Mouse (Mus musculus) layer of hippocampus, adult 9-10 months (tissue): ENCODE results near the gene Ccnjl.

ENCODE experiments used
- DNase-seq: peaks from one replicate; pipeline ENCODE4 v3.0.0; 2022; ENCODE audit warnings: low spot score

Gene Ccnjl

GRCm38 (mm10) chr11:43528683-43529499 lies at the start of gene Ccnjl:
Gene Ccnjl (plus strand): TSS chr11:43528784.
- DNase-seq, result no peak

- DNase-seq, result no peak
These were observed 49.2 kb upstream of the Ccnjl start for GRCm38 (mm10) chr11:43479376-43479775.

DNA sequence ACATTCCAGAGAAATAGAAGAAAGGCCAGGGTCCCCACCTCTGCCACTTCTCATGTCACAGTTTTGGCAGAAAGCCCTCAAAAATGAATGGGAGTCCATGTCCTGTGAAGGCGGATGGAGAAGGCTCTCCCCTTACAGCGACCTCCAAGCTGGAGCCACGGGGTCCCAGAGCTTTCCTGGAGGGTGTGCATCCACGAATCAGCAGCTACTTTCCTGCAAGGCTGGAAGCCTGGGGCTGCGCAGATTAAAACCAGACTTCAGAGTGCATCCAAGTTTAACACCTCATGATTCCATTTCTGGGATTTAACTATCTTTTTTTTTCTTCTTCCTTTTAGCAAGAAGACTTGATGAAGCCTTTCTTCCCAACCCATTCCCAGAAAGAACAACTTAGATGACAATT lies 48.0 kb upstream of the Ccnjl start:
- DNase-seq, result no peak

DNA sequence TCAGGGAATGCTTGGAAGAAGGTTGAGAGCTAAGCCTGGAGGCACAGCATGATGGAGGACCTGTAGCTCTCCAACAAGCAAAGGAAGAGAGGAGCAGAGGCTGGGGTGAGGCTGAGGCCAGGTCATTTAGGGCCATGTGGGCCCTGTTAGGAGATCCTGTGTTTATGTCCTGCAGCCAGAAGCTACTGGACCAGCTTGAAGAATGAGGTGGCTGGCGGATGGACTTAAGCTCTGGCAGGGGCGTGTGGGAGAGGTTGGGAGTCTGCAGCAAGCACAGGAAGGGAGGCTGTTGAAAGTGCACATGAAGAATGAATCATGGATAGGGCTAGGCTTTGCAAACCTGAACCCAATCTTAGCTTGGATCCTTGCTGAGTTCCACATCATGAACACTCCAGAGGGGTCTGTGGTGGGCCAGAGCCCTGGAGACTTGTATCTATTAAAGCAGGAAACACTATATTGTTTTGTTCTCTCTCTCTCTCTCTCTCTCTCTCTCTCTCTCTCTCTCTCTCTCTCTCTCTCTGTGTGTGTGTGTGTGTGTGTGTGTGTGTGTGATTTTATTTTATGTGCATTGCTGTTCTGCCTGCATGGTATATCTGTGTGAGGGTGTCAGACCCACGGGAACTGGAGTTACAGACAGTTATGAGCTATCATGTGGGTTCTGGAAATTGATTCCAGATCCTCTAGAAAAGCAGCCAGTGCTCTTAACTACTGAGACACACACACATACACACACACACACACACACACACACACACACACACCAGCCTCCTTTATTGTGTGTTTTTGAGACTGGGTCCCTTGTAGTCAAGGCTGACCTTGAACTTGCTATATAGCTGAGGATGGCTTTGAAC lies 46.7 kb upstream of the Ccnjl start:
- DNase-seq, result no peak

DNA sequence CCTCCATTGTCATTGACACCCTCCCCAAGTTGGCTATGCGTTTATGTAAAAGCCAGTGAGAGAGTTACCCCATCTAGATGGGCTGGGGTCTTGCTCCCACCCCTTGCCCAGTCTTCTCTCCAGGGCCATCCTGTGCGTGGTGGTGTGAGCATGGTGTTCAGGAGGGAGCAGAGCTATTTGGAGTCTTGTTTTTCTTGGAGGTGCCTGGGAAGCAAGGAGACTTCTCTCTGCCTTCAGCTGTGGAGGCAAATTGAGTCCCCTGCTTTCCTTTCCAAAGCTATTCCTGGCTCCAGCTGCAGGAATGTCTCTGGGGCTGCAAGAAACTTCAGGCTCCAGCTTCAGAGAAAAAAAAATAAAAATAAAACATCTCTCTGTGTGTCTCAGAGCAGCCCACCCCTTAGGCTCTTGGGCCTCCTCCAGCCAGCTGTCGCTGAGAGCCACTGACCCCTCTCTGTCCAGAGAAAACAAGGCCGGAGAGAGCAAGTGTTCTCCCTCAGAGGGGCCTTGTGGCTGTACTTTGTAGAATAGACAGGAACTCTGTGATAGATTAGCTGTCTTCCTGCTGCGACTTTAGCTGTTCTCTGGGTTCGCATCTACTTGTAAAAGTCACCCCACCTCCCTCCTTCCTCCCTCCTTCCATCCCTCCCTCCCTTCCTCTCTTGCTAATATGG lies 45.3 kb upstream of the Ccnjl start:
- DNase-seq, result no peak

GRCm38 (mm10) chr11:43484057-43484456 lies 44.5 kb upstream of the Ccnjl start:
- DNase-seq, result no peak

DNA sequence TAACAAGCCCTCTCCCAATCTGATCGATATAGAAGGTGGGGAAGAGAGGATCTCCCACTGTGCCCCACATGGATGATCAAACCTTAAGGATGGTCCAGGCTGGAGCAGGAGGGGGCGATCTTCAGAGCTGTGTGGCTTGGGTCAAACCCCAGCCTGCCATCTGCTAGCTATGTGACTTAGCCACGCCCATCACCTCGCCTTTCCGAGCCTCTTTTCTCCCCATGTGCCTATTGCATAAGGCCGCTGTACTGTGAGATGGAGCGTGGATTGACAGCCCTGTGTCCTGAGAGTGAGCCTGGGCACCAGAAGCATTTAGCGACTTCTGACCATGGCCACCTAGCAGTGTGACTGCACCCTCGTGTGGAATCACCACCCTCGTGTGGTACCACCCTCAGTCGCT lies 43.9 kb upstream of the Ccnjl start:
- no peak for DNase-seq

DNA sequence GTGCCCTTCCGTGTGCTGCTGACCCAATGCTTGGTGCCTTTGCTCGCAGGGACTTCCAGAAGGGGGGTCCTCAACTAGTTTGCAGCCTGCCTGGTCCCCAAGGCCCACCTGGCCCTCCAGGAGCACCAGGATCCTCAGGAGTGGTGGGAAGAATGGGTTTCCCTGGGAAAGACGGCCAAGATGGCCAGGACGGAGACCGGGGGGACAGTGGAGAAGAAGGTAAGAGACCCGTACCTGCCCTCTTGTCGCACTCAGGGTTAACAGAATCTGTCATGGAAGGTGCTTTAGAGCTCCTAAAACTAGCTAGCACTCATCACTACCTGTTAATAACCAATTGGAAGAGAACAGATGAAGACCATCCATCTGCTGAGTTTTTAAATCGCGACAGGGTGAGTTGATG lies 42.7 kb upstream of the Ccnjl start:
- DNase-seq, result no peak

- peak; percentile 66 for DNase-seq
These were observed 35.9 kb upstream of the Ccnjl start for GRCm38 (mm10) chr11:43492663-43493062.

DNA sequence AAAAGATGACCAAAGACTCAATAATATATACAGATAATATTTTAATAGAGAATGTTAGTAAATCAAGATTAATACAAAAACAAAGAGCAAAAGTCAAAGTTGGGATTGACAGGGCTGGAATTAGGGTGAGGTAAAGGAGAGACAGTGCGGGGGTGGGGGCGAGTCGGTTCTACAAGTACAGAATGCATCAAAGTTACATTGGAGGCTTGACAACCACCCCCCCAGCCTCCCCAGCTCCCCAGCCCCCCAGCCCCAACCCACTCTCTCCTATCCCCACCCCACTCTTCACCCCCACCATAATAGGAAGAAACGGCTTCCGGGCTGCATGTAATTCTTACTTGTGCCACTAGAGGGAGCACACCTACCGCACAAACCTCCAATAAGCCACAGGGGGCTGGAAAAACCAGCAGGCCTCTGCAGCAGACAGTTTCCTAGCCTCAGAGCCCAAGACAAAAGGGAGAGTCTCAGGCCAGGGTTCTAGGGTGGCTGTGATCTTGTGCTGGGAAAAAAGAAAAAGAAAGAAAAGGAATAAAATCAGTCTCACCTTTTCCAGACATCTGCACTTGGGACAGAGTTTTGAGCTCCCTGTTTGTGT lies 34.7 kb upstream of the Ccnjl start:
- peak; percentile 61 for DNase-seq

GRCm38 (mm10) chr11:43495037-43495436 lies 33.5 kb upstream of the Ccnjl start:
- no peak for DNase-seq

GRCm38 (mm10) chr11:43495532-43495931 lies 33.1 kb upstream of the Ccnjl start:
- DNase-seq, result no peak

DNA sequence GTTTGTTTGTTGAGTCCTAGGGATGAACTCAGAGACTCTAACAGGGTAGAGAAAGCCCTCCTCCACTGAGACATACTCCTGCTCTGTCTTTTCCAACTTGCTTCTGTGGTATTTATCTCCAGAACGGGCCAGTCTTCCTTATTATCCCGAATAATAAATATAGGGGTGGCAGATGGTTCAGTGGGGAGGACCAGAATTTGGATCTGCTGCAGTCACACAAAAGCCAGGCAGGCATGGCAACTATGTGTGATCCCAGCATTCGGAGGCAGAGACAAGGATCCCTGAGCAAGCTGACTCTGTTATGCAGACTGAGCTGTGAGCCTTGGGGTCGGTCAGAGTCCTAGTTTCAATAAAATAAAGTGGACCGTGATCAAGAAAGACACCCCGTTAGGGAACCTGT lies 27.3 kb upstream of the Ccnjl start:
- DNase-seq, result peak; percentile 31

GRCm38 (mm10) chr11:43505188-43505587 lies 23.4 kb upstream of the Ccnjl start:
- no peak for DNase-seq

- DNase-seq, result peak; percentile 36
These were observed 20.6 kb upstream of the Ccnjl start for GRCm38 (mm10) chr11:43507976-43508375.

- DNase-seq, result no peak
These were observed 18.7 kb upstream of the Ccnjl start for GRCm38 (mm10) chr11:43509878-43510277.

DNA sequence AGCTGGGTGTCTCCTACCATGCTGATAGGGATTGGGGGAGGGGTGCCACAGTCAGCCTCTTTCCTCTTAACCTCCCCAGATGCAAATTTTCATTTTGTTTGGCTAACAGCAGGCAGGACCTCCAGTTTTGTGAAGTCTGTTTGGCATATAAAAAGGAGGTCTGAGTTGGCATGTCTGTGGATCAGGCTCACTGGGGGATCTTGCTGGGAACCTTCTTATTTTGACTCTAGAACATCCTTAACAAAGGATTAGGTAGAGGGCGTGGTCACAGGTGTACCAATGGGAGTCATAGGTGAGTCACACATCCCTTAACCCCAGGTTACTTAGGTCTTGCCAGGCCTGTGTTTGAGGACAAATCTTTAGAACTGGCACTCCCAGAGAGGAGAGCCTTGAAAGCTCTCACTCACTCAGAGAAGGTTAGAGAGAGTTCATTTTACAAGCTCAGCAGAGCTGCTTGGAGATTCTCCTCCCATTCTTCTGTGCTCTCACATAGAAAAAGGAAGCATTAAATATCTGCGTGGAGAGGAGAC lies 15.9 kb upstream of the Ccnjl start:
- no peak for DNase-seq

DNA sequence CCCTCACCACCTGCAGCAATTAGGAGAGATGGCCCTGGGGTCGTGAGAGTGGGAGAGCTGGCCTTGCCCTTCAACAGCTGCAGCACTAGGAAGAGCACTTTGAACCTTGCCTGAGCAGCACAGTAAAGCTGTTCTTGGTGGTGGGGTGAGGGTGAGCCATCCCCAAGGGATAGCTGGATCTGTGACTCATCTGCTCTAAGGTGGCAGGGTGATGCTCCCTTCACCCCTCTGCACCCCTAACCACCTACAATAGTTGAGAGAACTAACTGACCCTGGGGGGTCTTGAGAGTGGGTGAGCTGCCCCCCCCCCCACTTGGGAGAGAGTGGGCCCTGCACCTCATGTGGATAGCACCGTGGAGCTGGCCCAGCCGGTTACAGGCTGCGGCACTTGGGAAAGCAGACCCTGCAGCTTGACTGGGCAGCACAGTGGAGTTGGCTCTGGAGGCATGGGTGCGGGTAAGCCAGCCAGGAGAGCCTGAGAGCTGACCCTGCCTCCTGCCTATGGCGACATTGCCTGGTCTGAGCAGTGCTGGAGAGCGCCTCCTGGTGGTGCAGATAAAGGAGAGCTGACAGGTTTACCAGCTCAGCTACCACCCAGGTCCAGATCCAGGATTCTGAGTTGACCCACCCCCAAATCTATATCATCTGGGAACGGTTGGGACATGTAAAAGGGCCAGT lies 12.1 kb upstream of the Ccnjl start:
- DNase-seq, result no peak

DNA sequence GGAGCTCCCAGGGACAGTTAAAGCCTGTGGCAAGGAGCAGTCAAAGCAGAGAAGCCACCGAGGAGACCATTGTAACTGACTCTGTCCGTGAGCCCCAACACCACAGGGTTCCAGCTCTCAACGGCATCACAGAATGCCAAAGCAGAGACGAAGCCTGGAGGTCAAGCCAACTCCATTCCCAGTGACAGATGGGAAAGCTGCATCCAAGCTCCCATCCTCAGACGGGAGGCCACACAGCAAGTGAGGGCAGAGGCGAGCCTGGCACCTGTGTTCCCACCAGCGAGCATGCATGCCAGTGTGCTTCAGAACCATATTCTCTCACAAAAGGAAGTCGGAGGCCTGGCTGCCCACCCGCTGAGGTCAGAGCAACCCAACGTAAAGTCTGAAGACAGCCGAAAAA lies 10.9 kb upstream of the Ccnjl start:
- DNase-seq, result no peak

DNA sequence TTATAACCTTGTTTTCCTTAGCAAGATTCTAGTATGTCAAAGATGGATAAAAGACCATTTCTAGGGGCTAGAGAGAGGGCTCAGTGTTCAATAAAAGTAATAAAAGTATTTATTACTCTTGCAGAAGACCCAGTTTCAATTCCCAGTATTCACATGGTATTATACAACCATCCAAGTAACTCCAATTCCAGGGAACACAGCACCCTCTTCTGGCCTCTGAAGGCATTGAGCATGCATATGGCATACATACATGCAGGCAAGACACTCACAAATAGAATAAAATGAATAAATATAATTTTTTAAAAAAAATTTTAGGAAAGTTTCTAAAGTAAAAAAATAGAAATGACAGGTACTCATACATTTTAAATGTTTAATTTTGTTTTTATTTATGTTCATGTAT lies 10.5 kb upstream of the Ccnjl start:
- DNase-seq, result no peak

GRCm38 (mm10) chr11:43518821-43519220 lies 9.8 kb upstream of the Ccnjl start:
- no peak for DNase-seq
